Mouse (Mus musculus) forebrain, postnatal 0 days (tissue): ENCODE results near the gene Ccpg1os. TPM values are rescaled to one million over a fixed set of nuclear protein-coding genes. Genes with fewer than 3 reads are reported as not detected.

Experiments used
- ATAC-seq: fragments of 200-750 bp; cut with Nextera tagmentation; 2 replicates; pipeline ENCODE4 v1.8.0; 2017; ENCODE audit warnings: mild to moderate bottlenecking, moderate library complexity
- DNase-seq: peaks from one replicate; pipeline ENCODE4 v3.0.0-alpha.2; 2015
- H3K27ac ChIP-seq: fragments of 300-500 bp; sonication (generic); 2 replicates; pipeline ENCODE4 v1.5.1; 2014; ENCODE audit warnings: low read depth, mild to moderate bottlenecking, antibody characterized with exemption, low read length, moderate library complexity, mixed read lengths
- H3K27me3 ChIP-seq: fragments of 300-500 bp; sonication (generic); 2 replicates; pipeline ENCODE4 v1.6.1; 2014; ENCODE audit warnings: mild to moderate bottlenecking, low read length, mixed read lengths; ENCODE audit not compliant: insufficient read depth
- H3K36me3 ChIP-seq: fragments of 300-500 bp; sonication (generic); 2 replicates; pipeline ENCODE4 v1.6.1; 2014; ENCODE audit warnings: mild to moderate bottlenecking, moderate library complexity; ENCODE audit not compliant: insufficient read depth
- H3K4me1 ChIP-seq: fragments of 300-500 bp; sonication (generic); 2 replicates; pipeline ENCODE4 v1.6.1; 2014; ENCODE audit warnings: antibody characterized with exemption; ENCODE audit not compliant: insufficient read depth
- H3K4me2 ChIP-seq: fragments of 300-500 bp; sonication (generic); 2 replicates; pipeline ENCODE4 v1.6.1; 2014; ENCODE audit warnings: low read depth, mild to moderate bottlenecking, moderate library complexity
- H3K4me3 ChIP-seq: fragments of 300-500 bp; sonication (generic); 2 replicates; pipeline ENCODE4 v1.5.1; 2014; ENCODE audit warnings: low read depth, low read length, mixed read lengths
- H3K9ac ChIP-seq: fragments of 300-500 bp; sonication (generic); 2 replicates; pipeline ENCODE4 v1.6.1; 2014; ENCODE audit warnings: mild to moderate bottlenecking
- H3K9me3 ChIP-seq: fragments of 300-500 bp; sonication (generic); 2 replicates; pipeline ENCODE4 v1.6.1; 2016; ENCODE audit warnings: low read length
- CTCF ChIP-seq: sonication (generic); IDR thresholded peaks from 2 replicates; pipeline ENCODE4 v1.5.1; 2016; ENCODE audit warnings: antibody characterized with exemption, control low read depth, low read depth
- WGBS: fragments of 180-500 bp; shearing (Covaris S2); extraction: QIAGEN DNeasy Blood & Tissue Kit; methylation state at CpG from one replicate; pipeline ENCODE4 v1.1.7; 2014; 5-methylcytosine and 5-hydroxymethylcytosine counted together
- polyA plus RNA-seq: library from polyadenylated mRNA; unstranded; fragments of >200 nt; fragmentation: Nextera tagmentation; extraction: Ambion mirVana; gene quantifications from 2 replicates; pipeline ENCODE4 v1.2.1, GENCODE M21; 2015
- total RNA-seq: library from RNA; depleted of rRNA; stranded (reverse); fragments of >200 nt; gene quantifications from 2 replicates; pipeline ENCODE4 v1.2.3, GENCODE M21; 2014; rRNA removed

The Ccpg1os gene
- total RNA-seq = 24.7 and 26.8 TPM in 2 replicates
- polyA plus RNA-seq = 18.8 and 22.7 TPM in 2 replicates

- Histone ChIP-seq H3K27ac (peak within 1 kb of the TSS; percentile 92), H3K4me2 (peak within 1 kb of the TSS; percentile 85), H3K4me1 (peaks cover 20% of the 10 kb centered on the region; the same call in 1 of the 2 replicates), H3K27me3 (no peaks in the 10 kb centered on the region), H3K9ac (peak within 1 kb of the TSS; percentile 85), H3K9me3 (no peaks in the 10 kb centered on the region), H3K4me3 (peak within 1 kb of the TSS; percentile 94), H3K36me3 (no peaks in the 10 kb centered on the region)
- TF ChIP-seq CTCF = peak; percentile 43; the same call in 1 of the 2 replicates
- 3% methylated on average over 83 of the region's 88 CpGs for WGBS
- peak; percentile 98 for DNase-seq
- peak; percentile 100 for ATAC-seq
These were observed at the start of gene Ccpg1os, which contains the start of gene Ccpg1 for GRCm38 (mm10) chr9:72985250-72986220. Gene Ccpg1os (minus strand): TSS chr9:72985382. Gene Ccpg1 (plus strand): TSS chr9:72985429.

- TF ChIP-seq CTCF = peak; percentile 18; the same call in 1 of the 2 replicates
- no peaks in the 10 kb centered on the region for H3K27me3 ChIP-seq
- no peak overlapping the region for H3K4me2 ChIP-seq
- no peak overlapping the region for H3K27ac ChIP-seq
- whole genome bisulfite sequencing = 97% methylated on average over 1 of the region's 1 CpGs
- no peak for ATAC-seq
- no peak overlapping the region for H3K4me3 ChIP-seq
- DNase-seq = no peak
- H3K9ac ChIP-seq = no peak overlapping the region
- no peaks in the 10 kb centered on the region for H3K4me1 ChIP-seq
- H3K36me3 ChIP-seq = peaks cover 27% of the 10 kb centered on the region
- H3K9me3 ChIP-seq = no peaks in the 10 kb centered on the region
These were observed 48.2 kb upstream of the Ccpg1os start for GRCm38 (mm10) chr9:73033406-73033805.

GRCm38 (mm10) chr9:73031421-73031820 is 46.2 kb upstream of the Ccpg1os start:
- Histone ChIP-seq H3K4me3 (no peak overlapping the region), H3K4me1 (no peaks in the 10 kb centered on the region), H3K36me3 (peaks cover 27% of the 10 kb centered on the region), H3K9ac (no peak overlapping the region), H3K27ac (no peak overlapping the region), H3K27me3 (no peaks in the 10 kb centered on the region), H3K4me2 (no peak overlapping the region), H3K9me3 (no peaks in the 10 kb centered on the region)
- ATAC-seq (no peak), DNase-seq (no peak)
- no peak for TF ChIP-seq CTCF
- WGBS = 76% methylated on average over 4 of the region's 4 CpGs

- 93% methylated on average over 1 of the region's 1 CpGs for WGBS
- Histone ChIP-seq H3K4me1 (no peaks in the 10 kb centered on the region), H3K27me3 (no peaks in the 10 kb centered on the region), H3K4me3 (no peak overlapping the region), H3K4me2 (no peak overlapping the region), H3K9ac (no peak overlapping the region), H3K9me3 (no peaks in the 10 kb centered on the region), H3K27ac (no peak overlapping the region), H3K36me3 (peaks cover 27% of the 10 kb centered on the region)
- no peak for ATAC-seq
- DNase-seq = no peak
- TF ChIP-seq CTCF = no peak
These were observed 45.3 kb upstream of the Ccpg1os start for GRCm38 (mm10) chr9:73030443-73030842.

- H3K4me3 ChIP-seq = no peak overlapping the region
- no peaks in the 10 kb centered on the region for H3K9me3 ChIP-seq
- WGBS = 17% methylated on average over 16 of the region's 17 CpGs
- H3K4me1 ChIP-seq = no peaks in the 10 kb centered on the region
- TF ChIP-seq CTCF = no peak
- DNase-seq (peak; percentile 41), ATAC-seq (peak; percentile 89)
- H3K4me2 ChIP-seq = peak overlapping the region; percentile 27
- H3K27ac ChIP-seq = peak overlapping the region; percentile 45; the same call in 1 of the 2 replicates
- H3K9ac ChIP-seq = no peak overlapping the region
- H3K27me3 ChIP-seq = no peaks in the 10 kb centered on the region
- H3K36me3 ChIP-seq = peaks cover 16% of the 10 kb centered on the region
These were observed 40.8 kb upstream of the Ccpg1os start for GRCm38 (mm10) chr9:73025818-73026636.

- no peaks in the 10 kb centered on the region for H3K4me1 ChIP-seq
- no peak overlapping the region for H3K9ac ChIP-seq
- no peak overlapping the region for H3K27ac ChIP-seq
- H3K36me3 ChIP-seq = peaks cover 51% of the 10 kb centered on the region
- TF ChIP-seq CTCF = no peak
- no peak overlapping the region for H3K4me3 ChIP-seq
- no peaks in the 10 kb centered on the region for H3K9me3 ChIP-seq
- 97% methylated on average over 5 of the region's 5 CpGs for WGBS
- H3K27me3 ChIP-seq = no peaks in the 10 kb centered on the region
- ATAC-seq (no peak), DNase-seq (no peak)
- H3K4me2 ChIP-seq = no peak overlapping the region
These were observed 35.5 kb upstream of the Ccpg1os start for GRCm38 (mm10) chr9:73020566-73021097.
